18 mouse cellular contexts compared by ENCODE assay signal in genomic region chr4:56621356-56621755, GRCm38 (mm10).
"Had no signal": no experiment of that assay in that cellular context is flagged by ENCODE, and none has a peak within 500 bp of the region (broad histone marks: within the 10 kb centered on the region; RNA-seq: fewer than 3 reads in every experiment).

No protein-coding gene starts in this region.

- H3K27ac ChIP-seq: liver, embryonic 14.5 days; midbrain, embryonic 10.5 days; midbrain, embryonic 12.5 days; neural tube, embryonic 13.5 days; neural tube, embryonic 15.5 days had no signal

- H3K4me3 ChIP-seq: midbrain, embryonic 10.5 days; midbrain, embryonic 12.5 days; myocyte; neural tube, embryonic 13.5 days; neural tube, embryonic 15.5 days had no signal

- H3K4me1 ChIP-seq: midbrain, embryonic 10.5 days; midbrain, embryonic 12.5 days; neural tube, embryonic 13.5 days; neural tube, embryonic 15.5 days had no signal

- H3K36me3 ChIP-seq: midbrain, embryonic 10.5 days; midbrain, embryonic 12.5 days; neural tube, embryonic 13.5 days; neural tube, embryonic 15.5 days had no signal

- H3K9me3 ChIP-seq: midbrain, embryonic 10.5 days; neural tube, embryonic 13.5 days; neural tube, embryonic 15.5 days had no signal

- H3K27me3 ChIP-seq: midbrain, embryonic 12.5 days; neural tube, embryonic 13.5 days; neural tube, embryonic 15.5 days had no signal

- DNase-seq: lung, adult 18-20 months; lung, embryonic 14.5 days; lung, postnatal 10 days; lung, postnatal 4 days; midbrain, embryonic 14.5 days; retina, postnatal 1 day; right cerebral cortex, postnatal 4 days; spleen, adult 18-20 months; thymus, adult 18-20 months; thymus, postnatal 14 days; thymus, postnatal 36 days had no signal

- H3K9ac ChIP-seq: liver, embryonic 14.5 days; lung, embryonic 14.5 days; midbrain, embryonic 12.5 days; neural tube, embryonic 13.5 days; neural tube, embryonic 15.5 days had no signal

- H3K4me2 ChIP-seq: lung, embryonic 14.5 days; midbrain, embryonic 12.5 days; neural tube, embryonic 13.5 days; neural tube, embryonic 15.5 days had no signal

- ATAC-seq: midbrain, embryonic 16.5 days had no signal
